Mouse (Mus musculus): ENCODE data around the gene Tbx1. TPM values are rescaled to one million over a fixed set of nuclear protein-coding genes. Genes with fewer than 3 reads are reported as not detected.

Gene Tbx1
- polyA plus RNA-seq, 1 experiment, result not detected

GRCm38 (mm10) chr16:18587847-18588737, 2.4 kb downstream of the Tbx1 start:
- no peaks in the 10 kb centered on the region for H3K9me3 ChIP-seq (replicated peaks; ENCODE audit: control insufficient read depth, insufficient read depth, low read length, poor library complexity, severe bottlenecking)
- H3K27me3 ChIP-seq (ENCODE audit: control insufficient read depth, insufficient read depth, low read length, poor library complexity, severe bottlenecking), result peaks cover 47% of the 10 kb centered on the region
- H3K36me3 ChIP-seq (ENCODE audit: control insufficient read depth, insufficient read depth, low read length, poor library complexity, severe bottlenecking), result no peaks in the 10 kb centered on the region
- TF ChIP-seq EP300 (IDR thresholded peaks at IDR 0.05; ENCODE audit: insufficient read depth, low read depth, low read length) (no peak), CTCF (IDR thresholded peaks at IDR 0.05; ENCODE audit: low read depth, low read length) (no peak), POLR2A (IDR thresholded peaks at IDR 0.05; ENCODE audit: insufficient read depth, low read length) (no peak)
- H3K4me1 ChIP-seq (ENCODE audit: control insufficient read depth, insufficient read depth, low read length), result no peaks in the 10 kb centered on the region
- peak overlapping the region; percentile 32 for H3K4me3 ChIP-seq (ENCODE audit: low read depth, low read length)
- peak overlapping the region; percentile 15; the same call in 1 of the 2 replicates for H3K9ac ChIP-seq (ENCODE audit: low read depth, poor library complexity, severe bottlenecking)
- H3K27ac ChIP-seq (ENCODE audit: insufficient read depth, low read length), result no peak overlapping the region

DNA sequence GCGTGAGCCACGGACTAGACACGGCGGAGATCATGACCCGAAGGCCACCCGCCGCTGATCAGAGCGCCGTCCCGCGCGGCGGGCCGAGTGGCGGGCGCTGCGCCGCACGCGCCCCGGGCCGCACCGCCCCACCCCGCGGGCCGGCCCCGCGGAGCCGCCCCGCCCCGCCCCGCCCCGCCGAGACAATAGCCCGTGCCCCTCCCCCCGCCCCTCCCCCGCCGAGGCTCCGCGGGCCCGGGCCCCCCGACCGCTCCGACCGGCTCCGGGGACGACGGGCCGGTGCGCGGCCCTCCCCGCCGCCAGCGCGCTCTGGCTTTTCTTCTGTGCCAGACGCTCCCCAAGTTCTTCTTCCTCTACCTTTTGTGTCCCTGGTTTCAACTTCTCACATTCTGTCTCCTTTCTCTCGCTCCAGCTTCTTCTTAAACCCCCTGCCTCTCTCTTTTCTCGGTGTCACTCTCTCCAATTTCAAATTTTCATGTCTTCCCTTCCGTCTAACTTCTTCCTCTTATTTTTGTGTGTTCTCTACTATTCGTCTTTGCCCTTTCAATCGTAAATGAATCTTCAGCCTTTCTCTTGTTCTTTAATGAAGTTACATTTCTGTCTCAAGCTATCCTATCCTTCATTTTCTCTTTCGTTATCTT, 3.4 kb downstream of the Tbx1 start:
- Histone ChIP-seq H3K4me1 (ENCODE audit: control insufficient read depth, insufficient read depth, low read length) (no peaks in the 10 kb centered on the region), H3K4me3 (ENCODE audit: low read depth, low read length) (peak overlapping the region; percentile 47), H3K9me3 (replicated peaks; ENCODE audit: control insufficient read depth, insufficient read depth, low read length, poor library complexity, severe bottlenecking) (no peaks in the 10 kb centered on the region), H3K27me3 (ENCODE audit: control insufficient read depth, insufficient read depth, low read length, poor library complexity, severe bottlenecking) (peaks cover 57% of the 10 kb centered on the region), H3K9ac (ENCODE audit: low read depth, poor library complexity, severe bottlenecking) (peak overlapping the region; percentile 55), H3K27ac (ENCODE audit: insufficient read depth, low read length) (no peak overlapping the region), H3K36me3 (ENCODE audit: control insufficient read depth, insufficient read depth, low read length, poor library complexity, severe bottlenecking) (no peaks in the 10 kb centered on the region)
- TF ChIP-seq EP300 (IDR thresholded peaks at IDR 0.05; ENCODE audit: insufficient read depth, low read depth, low read length) (no peak), POLR2A (IDR thresholded peaks at IDR 0.05; ENCODE audit: insufficient read depth, low read length) (no peak), CTCF (IDR thresholded peaks at IDR 0.05; ENCODE audit: low read depth, low read length) (no peak)

- Histone ChIP-seq H3K36me3 (ENCODE audit: control insufficient read depth, insufficient read depth, low read length, poor library complexity, severe bottlenecking) (no peaks in the 10 kb centered on the region), H3K9me3 (replicated peaks; ENCODE audit: control insufficient read depth, insufficient read depth, low read length, poor library complexity, severe bottlenecking) (no peaks in the 10 kb centered on the region), H3K4me1 (ENCODE audit: control insufficient read depth, insufficient read depth, low read length) (no peaks in the 10 kb centered on the region), H3K4me3 (ENCODE audit: low read depth, low read length) (peak overlapping the region; percentile 47), H3K9ac (ENCODE audit: low read depth, poor library complexity, severe bottlenecking) (peak overlapping the region; percentile 55), H3K27me3 (ENCODE audit: control insufficient read depth, insufficient read depth, low read length, poor library complexity, severe bottlenecking) (peaks cover 63% of the 10 kb centered on the region), H3K27ac (ENCODE audit: insufficient read depth, low read length) (no peak overlapping the region)
- no peak for TF ChIP-seq CTCF (IDR thresholded peaks at IDR 0.05; ENCODE audit: low read depth, low read length)
- no peak for TF ChIP-seq POLR2A (IDR thresholded peaks at IDR 0.05; ENCODE audit: insufficient read depth, low read length)
These were observed 4.2 kb downstream of the Tbx1 start for GRCm38 (mm10) chr16:18586076-18586905.

- Histone ChIP-seq H3K27me3 (ENCODE audit: control insufficient read depth, insufficient read depth, low read length, poor library complexity, severe bottlenecking) (peaks cover 67% of the 10 kb centered on the region), H3K4me1 (ENCODE audit: control insufficient read depth, insufficient read depth, low read length) (no peaks in the 10 kb centered on the region), H3K36me3 (ENCODE audit: control insufficient read depth, insufficient read depth, low read length, poor library complexity, severe bottlenecking) (no peaks in the 10 kb centered on the region), H3K9me3 (replicated peaks; ENCODE audit: control insufficient read depth, insufficient read depth, low read length, poor library complexity, severe bottlenecking) (no peaks in the 10 kb centered on the region), H3K9ac (ENCODE audit: low read depth, poor library complexity, severe bottlenecking) (no peak overlapping the region), H3K4me3 (ENCODE audit: low read depth, low read length) (no peak overlapping the region), H3K27ac (ENCODE audit: insufficient read depth, low read length) (no peak overlapping the region)
- TF ChIP-seq EP300 (IDR thresholded peaks at IDR 0.05; ENCODE audit: insufficient read depth, low read depth, low read length), result no peak
- no peak for TF ChIP-seq POLR2A (IDR thresholded peaks at IDR 0.05; ENCODE audit: insufficient read depth, low read length)
- TF ChIP-seq CTCF (IDR thresholded peaks at IDR 0.05; ENCODE audit: low read depth, low read length), result no peak
These were observed 4.8 kb downstream of the Tbx1 start for GRCm38 (mm10) chr16:18585676-18586075.

GRCm38 (mm10) chr16:18584901-18585510, 5.5 kb downstream of the Tbx1 start:
- H3K27ac ChIP-seq (ENCODE audit: insufficient read depth, low read length), result no peak overlapping the region
- H3K9me3 ChIP-seq (replicated peaks; ENCODE audit: control insufficient read depth, insufficient read depth, low read length, poor library complexity, severe bottlenecking), result no peaks in the 10 kb centered on the region
- H3K4me1 ChIP-seq (ENCODE audit: control insufficient read depth, insufficient read depth, low read length), result no peaks in the 10 kb centered on the region
- TF ChIP-seq CTCF (IDR thresholded peaks at IDR 0.05; ENCODE audit: low read depth, low read length) (no peak), EP300 (IDR thresholded peaks at IDR 0.05; ENCODE audit: insufficient read depth, low read depth, low read length) (no peak), POLR2A (IDR thresholded peaks at IDR 0.05; ENCODE audit: insufficient read depth, low read length) (no peak)
- no peaks in the 10 kb centered on the region for H3K36me3 ChIP-seq (ENCODE audit: control insufficient read depth, insufficient read depth, low read length, poor library complexity, severe bottlenecking)
- H3K27me3 ChIP-seq (ENCODE audit: control insufficient read depth, insufficient read depth, low read length, poor library complexity, severe bottlenecking), result peaks cover 67% of the 10 kb centered on the region
- no peak overlapping the region for H3K4me3 ChIP-seq (ENCODE audit: low read depth, low read length)
- H3K9ac ChIP-seq (ENCODE audit: low read depth, poor library complexity, severe bottlenecking), result no peak overlapping the region
